Mouse (Mus musculus) liver, adult 2 months (tissue): Measurements from ENCODE around the gene Ptprk. TPM values are rescaled to one million over a fixed set of nuclear protein-coding genes. Genes with fewer than 3 reads are reported as not detected.
A peak's percentile ranks its signal among the peaks of the same experiment; 100 is the strongest.

Experiments
- DNase-seq: peaks from one replicate; pipeline ENCODE4 v3.0.0-alpha.2; 2011; ENCODE audit warnings: low read depth, low spot score; ENCODE audit errors: extremely low read depth
- H3K27ac ChIP-seq: fragments of 200-500 bp; replicated peaks from 2 replicates; pipeline ENCODE4 v1.5.1; 2012; ENCODE audit warnings: low read depth, mild to moderate bottlenecking, control low read depth, inconsistent platforms, low read length; ENCODE audit not compliant: insufficient read depth
- H3K27me3 ChIP-seq: fragments of 200-500 bp; 2 replicates; pipeline ENCODE4 v1.6.1; 2012; ENCODE audit warnings: mild to moderate bottlenecking, moderate library complexity, low read length, inconsistent platforms; ENCODE audit not compliant: control insufficient read depth, insufficient read depth
- H3K36me3 ChIP-seq: fragments of 200-500 bp; 2 replicates; pipeline ENCODE4 v1.6.1; 2012; ENCODE audit warnings: low read length, inconsistent platforms; ENCODE audit not compliant: control insufficient read depth, insufficient read depth
- H3K4me1 ChIP-seq: fragments of 200-500 bp; 2 replicates; pipeline ENCODE4 v1.6.1; 2011; ENCODE audit warnings: low read length; ENCODE audit not compliant: control insufficient read depth, insufficient read depth
- H3K4me3 ChIP-seq: fragments of 200-500 bp; 2 replicates; pipeline ENCODE4 v1.5.1; 2011; ENCODE audit warnings: low read depth, mild to moderate bottlenecking, control low read depth, low read length, moderate library complexity; ENCODE audit not compliant: insufficient read depth
- H3K79me2 ChIP-seq: fragments of 200-500 bp; 2 replicates; pipeline ENCODE4 v1.6.1; 2012; ENCODE audit warnings: inconsistent platforms, mild to moderate bottlenecking, low read length, moderate library complexity; ENCODE audit not compliant: control insufficient read depth, insufficient read depth
- H3K9ac ChIP-seq: fragments of 200-500 bp; 2 replicates; pipeline ENCODE4 v1.6.1; 2012; ENCODE audit warnings: low read depth, mild to moderate bottlenecking, control low read depth, inconsistent platforms, low read length
- CTCF ChIP-seq: fragments of 200-500 bp; IDR thresholded peaks from 2 replicates; pipeline ENCODE4 v1.5.1; 2011; ENCODE audit warnings: low read depth, low read length, control low read depth
- POLR2A ChIP-seq: fragments of 200-500 bp; IDR thresholded peaks from 2 replicates; pipeline ENCODE4 v1.6.1; 2011; ENCODE audit warnings: low read length, control low read depth; ENCODE audit not compliant: insufficient read depth; ENCODE audit errors: extremely low read depth
- WGBS: fragments of 180-500 bp; shearing (Covaris S2); methylation state at CpG from one replicate; pipeline ENCODE4 v1.1.7; 2018; 5-methylcytosine and 5-hydroxymethylcytosine counted together
- polyA plus RNA-seq: library from polyadenylated mRNA; depleted of rRNA; stranded (reverse); fragments of >200 nt; gene quantifications from 2 replicates; pipeline ENCODE4 v1.2.3, GENCODE M21; 2012
- total RNA-seq: library from RNA; depleted of rRNA; stranded (reverse); fragments of >200 nt; gene quantifications from 2 replicates; pipeline ENCODE4 v1.2.3, GENCODE M21; 2014

The Ptprk gene
- total and polyA plus RNA-seq, 2 experiments, result 23.2 to 47.5 TPM

DNA sequence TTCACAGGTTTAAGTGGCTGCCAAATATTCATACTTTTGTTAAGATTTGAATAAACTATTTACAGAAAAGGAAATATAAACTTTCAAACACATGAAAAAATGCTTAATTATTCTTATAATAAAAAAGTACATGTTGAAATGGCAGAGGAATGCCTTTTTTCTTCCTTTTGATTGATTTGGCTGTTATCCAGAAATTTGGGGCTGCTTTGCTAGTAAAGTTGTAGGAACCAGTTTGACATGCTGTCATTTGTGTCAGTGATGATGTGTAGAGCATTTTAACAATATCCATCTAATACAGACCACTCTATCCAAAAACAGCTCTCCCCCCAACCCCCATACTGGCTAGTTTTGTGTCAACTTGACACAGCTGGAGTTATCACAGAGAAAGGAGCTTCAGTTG, 86.7 kb downstream of the Ptprk start:
- H3K27ac ChIP-seq, result no peak overlapping the region
- DNase-seq, result no peak
- no peak overlapping the region for H3K4me3 ChIP-seq
- TF ChIP-seq CTCF (no peak), POLR2A (no peak)
- H3K9ac ChIP-seq, result no peak overlapping the region
- no peaks in the 10 kb centered on the region for H3K36me3 ChIP-seq
- no peaks in the 10 kb centered on the region for H3K27me3 ChIP-seq
- H3K79me2 ChIP-seq, result peaks cover 6% of the 10 kb centered on the region
- H3K4me1 ChIP-seq, result peaks cover 4% of the 10 kb centered on the region; the same call in 1 of the 2 replicates

DNA sequence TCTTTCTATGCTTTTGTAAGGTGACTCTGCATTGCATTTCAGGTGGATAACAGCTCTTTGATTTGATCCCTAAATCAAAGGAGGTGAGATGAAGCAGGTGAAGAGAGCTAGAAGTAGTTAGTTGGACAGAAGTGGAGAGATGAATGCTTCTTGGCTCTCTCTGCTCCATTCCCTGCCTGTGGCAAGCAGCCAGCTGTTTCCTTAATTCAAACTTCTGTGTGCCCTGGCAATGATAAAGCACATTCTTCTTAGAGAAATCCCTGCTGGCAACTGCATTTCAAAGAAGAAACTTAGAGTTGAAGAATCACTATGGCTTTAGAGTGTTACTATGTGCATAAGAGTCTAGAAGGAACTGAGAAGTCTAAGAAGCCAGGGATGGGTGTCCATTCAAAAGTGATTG, 89.6 kb downstream of the Ptprk start:
- no peak for TF ChIP-seq POLR2A
- no peak for TF ChIP-seq CTCF
- Histone ChIP-seq H3K4me1 (peaks cover 9% of the 10 kb centered on the region), H3K79me2 (peaks cover 7% of the 10 kb centered on the region), H3K27ac (no peak overlapping the region), H3K36me3 (no peaks in the 10 kb centered on the region), H3K4me3 (no peak overlapping the region), H3K9ac (no peak overlapping the region), H3K27me3 (no peaks in the 10 kb centered on the region)
- DNase-seq, result peak; percentile 37

DNA sequence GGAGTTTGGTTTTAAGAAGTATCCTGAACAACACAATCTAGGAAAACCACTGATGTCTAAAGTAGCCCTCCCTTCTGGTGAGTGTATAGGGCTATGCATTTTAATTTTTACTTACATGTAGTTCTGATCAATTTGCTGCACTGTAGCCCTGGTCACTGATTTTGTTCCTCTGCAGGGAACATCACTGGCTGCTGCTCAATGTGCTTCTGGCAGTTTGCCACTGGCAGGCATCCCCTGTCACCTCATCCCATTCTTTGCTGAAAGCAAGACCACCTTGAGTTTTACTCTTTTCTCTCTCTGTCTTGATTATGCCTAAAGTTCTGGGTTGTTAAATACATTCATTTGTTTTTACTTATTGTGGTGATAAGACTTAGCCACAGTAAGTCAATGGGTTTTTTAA, 90.1 kb downstream of the Ptprk start:
- no peak for DNase-seq
- peaks cover 9% of the 10 kb centered on the region for H3K4me1 ChIP-seq
- H3K27me3 ChIP-seq, result no peaks in the 10 kb centered on the region
- H3K36me3 ChIP-seq, result no peaks in the 10 kb centered on the region
- H3K79me2 ChIP-seq, result peaks cover 7% of the 10 kb centered on the region
- no peak overlapping the region for H3K9ac ChIP-seq
- TF ChIP-seq CTCF (no peak), POLR2A (no peak)
- H3K27ac ChIP-seq, result no peak overlapping the region
- no peak overlapping the region for H3K4me3 ChIP-seq

DNA sequence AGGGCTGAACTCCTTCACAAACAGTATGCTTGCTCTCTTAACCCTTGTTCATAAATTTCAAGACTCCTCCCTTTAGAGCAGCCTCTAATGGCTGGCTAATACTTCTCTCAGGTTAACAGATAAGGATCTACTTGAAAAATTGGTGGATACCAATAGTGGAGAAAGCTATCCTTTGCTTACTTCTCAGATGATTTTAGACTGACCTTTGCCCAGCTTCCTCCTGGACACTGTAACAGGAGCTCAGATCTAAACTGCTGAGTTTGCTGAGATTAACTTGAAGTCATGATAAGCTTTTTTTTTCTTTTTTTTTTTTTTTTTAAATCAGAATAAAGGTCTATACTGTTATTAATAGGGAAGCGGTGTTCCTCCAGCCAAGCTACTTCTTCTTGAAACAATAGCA, 92.0 kb downstream of the Ptprk start:
- DNase-seq, result peak; percentile 59
- H3K27me3 ChIP-seq, result no peaks in the 10 kb centered on the region
- no peaks in the 10 kb centered on the region for H3K36me3 ChIP-seq
- no peak overlapping the region for H3K4me3 ChIP-seq
- H3K9ac ChIP-seq, result no peak overlapping the region
- no peak overlapping the region for H3K27ac ChIP-seq
- peaks cover 12% of the 10 kb centered on the region for H3K79me2 ChIP-seq
- H3K4me1 ChIP-seq, result peaks cover 9% of the 10 kb centered on the region
- TF ChIP-seq CTCF (no peak), POLR2A (no peak)
- 82% methylated on average over 1 of the region's 1 CpGs for WGBS

DNA sequence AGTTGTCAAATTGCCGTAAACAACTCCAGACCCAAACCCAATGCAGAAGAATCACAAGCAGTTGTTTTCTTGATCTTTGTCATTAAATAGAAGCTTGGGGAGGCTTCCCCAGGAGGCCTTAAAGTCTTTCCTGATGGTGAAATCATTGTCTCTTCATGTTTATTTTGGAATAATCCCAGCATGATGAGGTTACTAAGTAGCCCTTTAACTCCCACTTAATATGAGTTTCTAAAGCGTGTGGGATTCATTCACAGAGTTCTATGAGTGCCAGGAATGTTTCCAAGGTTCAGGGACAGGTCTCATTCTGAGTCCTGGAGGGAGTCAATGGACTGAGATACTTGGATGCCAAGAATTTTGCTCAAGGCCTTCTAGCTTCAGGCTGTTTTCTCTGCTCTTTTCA, 92.5 kb downstream of the Ptprk start:
- Histone ChIP-seq H3K4me1 (peaks cover 9% of the 10 kb centered on the region), H3K4me3 (no peak overlapping the region), H3K27me3 (no peaks in the 10 kb centered on the region), H3K36me3 (no peaks in the 10 kb centered on the region), H3K9ac (no peak overlapping the region), H3K27ac (no peak overlapping the region), H3K79me2 (peaks cover 12% of the 10 kb centered on the region)
- DNase-seq, result peak; percentile 74
- TF ChIP-seq POLR2A (no peak), CTCF (no peak)
- WGBS, result 27% methylated on average over 2 of the region's 2 CpGs

DNA sequence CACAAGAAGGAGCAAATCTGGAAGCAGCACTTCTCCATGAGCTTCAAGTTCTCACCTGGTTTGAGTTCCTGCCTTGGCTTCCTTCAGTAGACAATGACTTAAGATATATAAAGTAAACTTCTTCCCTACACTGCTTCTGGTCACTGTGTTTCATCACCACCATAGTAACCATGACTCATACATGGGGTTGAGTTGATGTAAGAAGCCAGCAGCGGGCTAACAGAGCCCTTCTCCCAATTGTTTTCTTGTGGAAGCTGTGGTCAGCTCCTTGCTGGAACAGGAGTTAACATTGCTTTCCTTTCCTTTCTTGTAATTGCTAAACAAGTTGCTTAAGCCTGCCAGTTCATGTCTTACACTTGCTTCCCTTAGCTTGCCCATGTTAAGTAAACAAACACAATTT, 96.6 kb downstream of the Ptprk start:
- TF ChIP-seq POLR2A (no peak), CTCF (no peak)
- H3K27ac ChIP-seq, result no peak overlapping the region
- no peak overlapping the region for H3K4me3 ChIP-seq
- peaks cover 5% of the 10 kb centered on the region for H3K4me1 ChIP-seq
- WGBS, result 93% methylated on average over 1 of the region's 1 CpGs
- H3K9ac ChIP-seq, result no peak overlapping the region
- H3K79me2 ChIP-seq, result peaks cover 15% of the 10 kb centered on the region
- H3K36me3 ChIP-seq, result no peaks in the 10 kb centered on the region
- no peaks in the 10 kb centered on the region for H3K27me3 ChIP-seq
- DNase-seq, result no peak
